Mouse (Mus musculus): ENCODE measurements around the gene Isg20l2.

GRCm38 (mm10) chr3:87958056-87958455, 27.9 kb downstream of the Isg20l2 start:
- TF ChIP-seq CTCF (IDR thresholded peaks at IDR 0.05; ENCODE audit: low read depth), result no peak
- no peak for TF ChIP-seq EP300 (IDR thresholded peaks at IDR 0.05; ENCODE audit: low read depth)

Data from liver, postnatal 0 days (tissue).